Mouse (Mus musculus) testis, adult 2 months (tissue): Measurements from ENCODE around the gene Syt2. TPM values are rescaled to one million over a fixed set of nuclear protein-coding genes. Genes with fewer than 3 reads are reported as not detected.

Source experiments
- H3K27ac ChIP-seq: fragments of 200-500 bp; 2 replicates; pipeline ENCODE4 v1.5.1; 2012; ENCODE audit warnings: low read depth, low read length; ENCODE audit not compliant: control insufficient read depth, insufficient read depth
- H3K27me3 ChIP-seq: fragments of 200-500 bp; 2 replicates; pipeline ENCODE4 v1.6.1; 2012; ENCODE audit warnings: mild to moderate bottlenecking, low read length, moderate library complexity; ENCODE audit not compliant: control insufficient read depth, insufficient read depth
- H3K36me3 ChIP-seq: fragments of 200-500 bp; 2 replicates; pipeline ENCODE4 v1.6.1; 2012; ENCODE audit warnings: mild to moderate bottlenecking, low read length; ENCODE audit not compliant: control insufficient read depth, insufficient read depth
- H3K4me1 ChIP-seq: fragments of 200-500 bp; 2 replicates; pipeline ENCODE4 v1.6.1; 2012; ENCODE audit warnings: low read length; ENCODE audit not compliant: control insufficient read depth, insufficient read depth
- H3K4me3 ChIP-seq: fragments of 200-500 bp; 2 replicates; pipeline ENCODE4 v1.5.1; 2012; ENCODE audit warnings: low read depth, mild to moderate bottlenecking, low read length, moderate library complexity, mixed read lengths; ENCODE audit not compliant: control insufficient read depth
- CTCF ChIP-seq: fragments of 200-500 bp; IDR thresholded peaks from 2 replicates; pipeline ENCODE4 v1.5.1; 2012; ENCODE audit warnings: low read depth, mild to moderate bottlenecking, inconsistent platforms, low read length, moderate library complexity; ENCODE audit not compliant: control insufficient read depth, insufficient read depth, insufficient replicate concordance
- POLR2A ChIP-seq: fragments of 200-500 bp; IDR thresholded peaks from 2 replicates; pipeline ENCODE4 v1.6.1; 2012; ENCODE audit warnings: low read depth, mild to moderate bottlenecking, inconsistent platforms, low read length, moderate library complexity; ENCODE audit not compliant: control insufficient read depth
- polyA plus RNA-seq: library from polyadenylated mRNA; depleted of rRNA; stranded (reverse); fragments of >200 nt; gene quantifications from 2 replicates; pipeline ENCODE4 v1.2.3, GENCODE M21; 2012; rRNA removed

The Syt2 gene
- polyA plus RNA-seq, result 0.14 and 0.22 TPM in 2 replicates

DNA sequence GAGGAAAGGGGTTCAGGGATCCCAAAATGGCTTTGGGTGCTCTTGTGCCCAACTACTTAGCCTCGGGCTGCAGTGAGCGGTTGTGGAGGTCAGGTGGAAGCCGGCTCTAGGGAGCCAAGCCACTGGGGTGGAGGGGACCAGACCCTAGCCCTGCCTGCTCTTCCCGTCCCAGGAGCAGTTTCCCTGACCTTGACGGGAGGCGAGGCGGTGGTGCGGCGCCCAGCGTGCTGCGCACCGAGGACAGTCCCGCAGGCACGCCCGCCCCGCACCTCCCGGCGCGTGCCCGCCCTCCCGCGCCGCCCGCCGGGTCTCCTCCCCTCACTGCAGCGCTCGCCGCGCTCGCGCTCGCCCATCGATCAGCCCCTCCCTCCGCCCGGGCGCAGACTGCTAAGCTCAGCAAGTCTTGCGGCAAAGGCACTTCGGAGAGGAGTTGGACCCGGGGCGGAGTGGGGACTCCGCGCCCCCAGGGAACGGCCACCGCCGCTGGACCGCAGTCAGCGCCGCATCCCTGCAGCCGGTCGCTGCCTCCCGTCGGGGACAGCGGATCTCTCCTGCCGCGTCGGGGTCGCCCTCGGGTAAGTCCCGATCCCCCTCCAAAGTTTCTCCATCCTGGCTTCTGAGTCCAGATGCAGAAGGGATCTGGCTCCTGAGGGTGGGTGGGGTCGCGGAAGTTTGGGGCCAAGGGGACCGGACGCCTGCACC, at the start of gene Syt2:
TSS of gene Syt2 (plus strand) at position 417 of the 702 bp plus-strand sequence.
- Histone ChIP-seq H3K27me3 (no peaks in the 10 kb centered on the region; the same call in 1 of the 2 replicates), H3K36me3 (no peaks in the 10 kb centered on the region), H3K4me3 (peak within 1 kb of the TSS; percentile 63), H3K27ac (no peak within 1 kb of the TSS), H3K4me1 (peaks cover 16% of the 10 kb centered on the region)
- no peak for TF ChIP-seq CTCF
- no peak for TF ChIP-seq POLR2A

DNA sequence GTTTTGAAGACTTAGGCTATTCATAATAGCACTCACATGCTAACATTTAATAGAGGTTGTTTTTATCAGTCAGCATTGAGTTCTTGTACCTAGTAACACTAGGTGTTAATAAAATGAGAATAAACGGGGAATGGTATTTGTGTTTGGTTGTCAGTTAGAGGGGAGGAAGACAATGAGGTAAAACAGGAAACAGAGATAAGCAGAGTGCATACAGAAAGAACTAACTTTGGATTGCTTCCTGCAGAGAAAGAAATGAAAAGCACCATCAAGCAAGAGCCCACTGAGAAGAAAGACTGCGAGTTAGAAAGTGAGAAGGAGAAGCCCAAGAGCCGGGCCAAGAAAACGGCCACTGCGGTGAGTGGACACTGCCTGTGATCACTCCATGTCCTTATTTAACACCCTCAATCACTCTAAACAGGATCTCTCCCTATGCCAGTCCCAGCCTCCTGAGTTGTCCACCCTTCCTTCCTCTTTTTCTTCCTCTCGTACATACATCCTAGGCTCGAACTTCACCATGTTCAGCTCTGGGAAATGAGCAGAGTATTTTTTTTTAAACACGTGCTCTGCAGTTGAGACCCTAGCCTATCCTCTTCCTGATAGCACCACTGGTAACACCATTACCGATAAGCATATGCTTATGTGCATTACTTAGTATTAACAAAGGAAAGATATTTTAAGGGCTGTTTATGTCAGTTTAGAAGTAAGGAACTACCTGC, 49.0 kb upstream of the Syt2 start:
- Histone ChIP-seq H3K36me3 (peaks cover 6% of the 10 kb centered on the region), H3K4me3 (no peak overlapping the region), H3K4me1 (no peaks in the 10 kb centered on the region), H3K27ac (no peak overlapping the region), H3K27me3 (no peaks in the 10 kb centered on the region)
- TF ChIP-seq CTCF, result no peak
- no peak for TF ChIP-seq POLR2A

DNA sequence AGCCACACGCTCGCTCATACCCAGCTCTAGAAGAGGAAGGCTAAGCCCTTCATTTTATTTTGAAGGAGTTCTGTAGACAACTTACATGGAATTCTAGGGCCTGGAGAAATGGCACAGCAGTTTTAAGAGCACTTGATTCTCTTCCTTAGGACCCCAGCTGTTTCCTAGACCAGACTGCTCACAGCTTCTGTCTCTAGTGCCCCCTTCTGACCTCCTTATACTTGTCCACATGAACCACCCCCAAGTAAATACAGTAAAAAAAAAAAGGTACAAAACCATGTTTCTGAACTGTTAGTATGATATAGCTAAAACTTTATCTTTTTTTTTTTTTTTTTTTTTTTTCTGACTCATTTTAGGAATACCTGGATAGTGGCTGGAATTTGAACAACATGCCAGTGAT, 42.4 kb upstream of the Syt2 start:
- H3K36me3 ChIP-seq, result no peaks in the 10 kb centered on the region; the same call in none of the 2 replicates
- no peaks in the 10 kb centered on the region for H3K4me1 ChIP-seq
- H3K27ac ChIP-seq, result no peak overlapping the region
- no peak overlapping the region for H3K4me3 ChIP-seq
- TF ChIP-seq CTCF, result no peak
- no peak for TF ChIP-seq POLR2A
- no peaks in the 10 kb centered on the region for H3K27me3 ChIP-seq

DNA sequence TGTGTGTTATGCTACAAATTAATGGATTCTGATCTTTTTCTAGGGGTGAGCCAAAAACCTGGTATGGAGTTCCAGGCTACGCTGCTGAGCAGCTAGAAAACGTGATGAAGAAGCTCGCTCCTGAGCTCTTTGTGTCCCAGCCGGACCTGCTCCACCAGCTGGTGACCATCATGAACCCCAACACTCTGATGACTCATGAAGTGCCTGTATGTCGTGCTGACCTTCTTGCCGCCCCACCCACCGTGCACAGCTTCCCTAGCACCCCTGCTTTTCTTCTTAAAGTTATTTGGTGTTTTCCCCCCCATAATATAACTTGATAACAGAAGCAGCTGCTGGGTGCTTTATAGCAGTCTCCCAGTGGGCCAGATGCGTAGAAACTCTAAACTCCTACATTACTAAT, 40.8 kb upstream of the Syt2 start:
- Histone ChIP-seq H3K27ac (no peak overlapping the region), H3K36me3 (no peaks in the 10 kb centered on the region; the same call in none of the 2 replicates), H3K27me3 (no peaks in the 10 kb centered on the region), H3K4me1 (no peaks in the 10 kb centered on the region), H3K4me3 (no peak overlapping the region)
- TF ChIP-seq CTCF (no peak), POLR2A (no peak)

DNA sequence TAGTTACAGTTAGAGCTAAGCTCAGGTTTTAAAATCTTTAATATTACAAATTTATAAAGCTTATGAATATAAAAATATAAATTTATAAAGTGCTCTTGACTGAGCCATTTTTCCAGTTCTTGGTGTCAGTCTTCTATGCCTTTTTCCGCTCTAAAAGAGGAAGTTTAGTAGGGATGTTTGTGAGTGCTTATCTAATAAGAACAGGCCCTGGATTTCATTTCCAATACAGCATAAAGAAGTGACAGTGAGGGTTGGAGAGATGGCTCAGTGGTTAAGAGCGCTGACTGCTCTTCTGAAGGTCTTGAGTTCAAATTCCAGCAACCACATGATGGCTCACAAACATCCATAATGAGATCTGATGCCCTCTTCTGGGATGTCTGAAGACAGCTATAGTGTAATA, 40.1 kb upstream of the Syt2 start:
- Histone ChIP-seq H3K36me3 (no peaks in the 10 kb centered on the region; the same call in none of the 2 replicates), H3K27ac (no peak overlapping the region), H3K27me3 (no peaks in the 10 kb centered on the region), H3K4me3 (no peak overlapping the region), H3K4me1 (no peaks in the 10 kb centered on the region)
- no peak for TF ChIP-seq POLR2A
- TF ChIP-seq CTCF, result no peak

DNA sequence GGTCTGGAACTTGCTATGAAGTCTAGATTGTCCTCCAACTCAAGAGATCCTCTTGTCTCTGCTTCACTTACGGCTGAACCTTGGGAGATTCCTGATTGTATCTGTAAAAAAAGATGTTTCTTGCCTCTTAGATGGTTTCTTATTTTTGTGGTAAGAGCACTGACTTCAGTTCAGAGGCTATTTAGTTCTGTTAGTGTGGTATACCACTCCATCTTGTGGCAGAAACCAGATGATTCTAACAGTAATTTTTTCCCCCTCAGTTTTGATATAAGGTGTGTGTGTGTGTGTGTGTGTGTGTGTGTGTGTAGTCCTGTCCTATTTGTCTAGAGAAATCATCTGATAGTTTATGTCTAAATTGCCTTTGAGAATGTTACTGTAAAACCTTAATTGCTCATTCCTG, 39.2 kb upstream of the Syt2 start:
- peaks cover 1% of the 10 kb centered on the region for H3K36me3 ChIP-seq
- H3K4me3 ChIP-seq, result no peak overlapping the region
- no peaks in the 10 kb centered on the region for H3K4me1 ChIP-seq
- TF ChIP-seq POLR2A (no peak), CTCF (no peak)
- H3K27ac ChIP-seq, result no peak overlapping the region
- H3K27me3 ChIP-seq, result no peaks in the 10 kb centered on the region

DNA sequence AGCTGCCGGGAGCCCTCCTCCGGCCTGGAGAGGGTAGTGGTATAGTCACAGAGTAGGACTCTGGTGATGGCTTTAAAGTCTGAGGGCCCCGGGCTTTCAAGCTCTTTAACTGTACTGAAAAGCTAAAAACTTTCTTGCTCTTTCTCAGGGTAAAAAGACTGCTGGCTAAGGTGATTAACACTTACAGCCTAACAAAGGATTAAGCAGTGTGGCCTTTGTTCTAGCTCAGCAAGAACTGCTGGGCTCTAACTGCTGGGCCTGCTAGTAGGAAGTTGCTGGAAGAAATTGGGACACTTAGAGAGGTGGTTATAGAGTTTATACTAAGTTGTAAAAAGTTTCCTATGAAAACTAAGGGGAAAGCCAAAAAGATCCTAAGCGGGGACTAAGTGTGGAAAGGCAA, 37.3 kb upstream of the Syt2 start:
- Histone ChIP-seq H3K4me3 (no peak overlapping the region), H3K4me1 (no peaks in the 10 kb centered on the region), H3K27ac (no peak overlapping the region), H3K27me3 (no peaks in the 10 kb centered on the region), H3K36me3 (peaks cover 1% of the 10 kb centered on the region; the same call in 1 of the 2 replicates)
- TF ChIP-seq POLR2A (no peak), CTCF (no peak)
